Comparison of ENCODE assay signal across 16 mouse cellular contexts in genomic region chr12:16879369-16879768, GRCm38 (mm10).
"Had no signal": no experiment of that assay in that cellular context is flagged by ENCODE, and none has a peak within 500 bp of the region (broad histone marks: within the 10 kb centered on the region; RNA-seq: fewer than 3 reads in every experiment).

No protein-coding gene starts in this region.

- ATAC-seq: hindbrain, postnatal 0 days; intestine, embryonic 16.5 days had no signal

- DNase-seq: gastrocnemius, postnatal 14 days; gastrocnemius, postnatal 36 days; heart, adult 2 months; heart, postnatal 10 days; heart, postnatal 4 days; kidney, adult 11 months; kidney, adult 2 months; kidney, adult 9 months; kidney, postnatal 14 days; kidney, postnatal 36 days; layer of hippocampus, adult 9-11 months; layer of hippocampus, postnatal 36 days; liver; liver, embryonic 13.5 days had no signal
